Mouse (Mus musculus) heart, embryonic 10.5 days (tissue): ENCODE data around the gene Alpl. TPM values are rescaled to one million over a fixed set of nuclear protein-coding genes. Genes with fewer than 3 reads are reported as not detected.

Experiments used
- DNase-seq: peaks from one replicate; pipeline ENCODE4 v3.0.0-alpha.2; 2017; ENCODE audit warnings: low spot score
- H3K27ac ChIP-seq: fragments of 300-500 bp; sonication (generic); 2 replicates; pipeline ENCODE4 v1.5.1; 2016; ENCODE audit warnings: mild to moderate bottlenecking
- H3K27me3 ChIP-seq: fragments of 300-500 bp; sonication (generic); 2 replicates; pipeline ENCODE4 v1.6.1; 2016; ENCODE audit warnings: mild to moderate bottlenecking; ENCODE audit not compliant: poor library complexity, insufficient read depth, severe bottlenecking
- H3K36me3 ChIP-seq: fragments of 300-500 bp; sonication (generic); 2 replicates; pipeline ENCODE4 v1.6.1; 2016; ENCODE audit warnings: mild to moderate bottlenecking, moderate library complexity
- H3K4me1 ChIP-seq: fragments of 300-500 bp; sonication (generic); 2 replicates; pipeline ENCODE4 v1.6.1; 2016; ENCODE audit warnings: mild to moderate bottlenecking
- H3K4me3 ChIP-seq: fragments of 300-500 bp; sonication (generic); 2 replicates; pipeline ENCODE4 v1.5.1; 2016; ENCODE audit warnings: mild to moderate bottlenecking, moderate library complexity
- H3K9me3 ChIP-seq: fragments of 300-500 bp; sonication (generic); 2 replicates; pipeline ENCODE4 v1.6.1; 2016; ENCODE audit warnings: mild to moderate bottlenecking, moderate library complexity
- WGBS: fragments of 180-500 bp; shearing (Covaris S2); methylation state at CpG from one replicate; pipeline ENCODE4 v1.1.7; 2016; 5-methylcytosine and 5-hydroxymethylcytosine counted together
- polyA plus RNA-seq: library from polyadenylated mRNA; unstranded; fragments of >200 nt; fragmentation: Nextera tagmentation; extraction: Ambion mirVana; gene quantifications from 2 replicates; pipeline ENCODE4 v1.2.1, GENCODE M21; 2016

The Alpl gene
- polyA plus RNA-seq, 1 experiment from 2014 or later, result 4.5 TPM

- Histone ChIP-seq H3K27me3 (peaks cover 30% of the 10 kb centered on the region), H3K27ac (no peak overlapping the region), H3K36me3 (no peaks in the 10 kb centered on the region), H3K4me3 (no peak overlapping the region), H3K9me3 (no peaks in the 10 kb centered on the region), H3K4me1 (peaks cover 11% of the 10 kb centered on the region)
- 23% methylated on average over 7 of the region's 7 CpGs for whole genome bisulfite sequencing
- no peak for DNase-seq
Measured at GRCm38 (mm10) chr4:137791440-137791839, 4.7 kb downstream of the Alpl start.

- WGBS, result 69% methylated on average over 5 of the region's 5 CpGs
- Histone ChIP-seq H3K27me3 (peaks cover 25% of the 10 kb centered on the region), H3K9me3 (no peaks in the 10 kb centered on the region), H3K36me3 (no peaks in the 10 kb centered on the region), H3K27ac (no peak overlapping the region), H3K4me3 (no peak overlapping the region), H3K4me1 (peaks cover 6% of the 10 kb centered on the region)
- DNase-seq, result no peak
Measured at GRCm38 (mm10) chr4:137790981-137791380, 5.2 kb downstream of the Alpl start.

- DNase-seq, result no peak
- H3K4me1 ChIP-seq, result peaks cover 5% of the 10 kb centered on the region
- no peaks in the 10 kb centered on the region for H3K36me3 ChIP-seq
- H3K27me3 ChIP-seq, result peaks cover 6% of the 10 kb centered on the region; the same call in 1 of the 2 replicates
- H3K4me3 ChIP-seq, result no peak overlapping the region
- no peaks in the 10 kb centered on the region for H3K9me3 ChIP-seq
- 75% methylated on average over 7 of the region's 7 CpGs for WGBS
- H3K27ac ChIP-seq, result no peak overlapping the region
Measured at GRCm38 (mm10) chr4:137788511-137789049, 7.6 kb downstream of the Alpl start.

GRCm38 (mm10) chr4:137787589-137788289 lies 8.4 kb downstream of the Alpl start:
- Histone ChIP-seq H3K36me3 (no peaks in the 10 kb centered on the region), H3K27ac (no peak overlapping the region), H3K9me3 (no peaks in the 10 kb centered on the region), H3K4me1 (peaks cover 8% of the 10 kb centered on the region), H3K27me3 (peaks cover 5% of the 10 kb centered on the region; the same call in 1 of the 2 replicates), H3K4me3 (no peak overlapping the region)
- 86% methylated on average over 7 of the region's 7 CpGs for WGBS
- no peak for DNase-seq

GRCm38 (mm10) chr4:137786488-137786887 lies 9.7 kb downstream of the Alpl start:
- no peak overlapping the region for H3K4me3 ChIP-seq
- H3K4me1 ChIP-seq, result peaks cover 8% of the 10 kb centered on the region
- 84% methylated on average over 6 of the region's 6 CpGs for WGBS

GRCm38 (mm10) chr4:137785270-137785669 lies 10.9 kb downstream of the Alpl start:
- Histone ChIP-seq H3K9me3 (no peaks in the 10 kb centered on the region), H3K36me3 (no peaks in the 10 kb centered on the region), H3K27ac (no peak overlapping the region), H3K4me3 (no peak overlapping the region), H3K4me1 (peaks cover 8% of the 10 kb centered on the region), H3K27me3 (peaks cover 5% of the 10 kb centered on the region; the same call in 1 of the 2 replicates)
- WGBS, result 83% methylated on average over 6 of the region's 6 CpGs
- DNase-seq, result no peak

More at GRCm38 (mm10) chr4:137786488-137786887, 9.7 kb downstream of the Alpl start:
- DNase-seq, result no peak
- Histone ChIP-seq H3K27me3 (peaks cover 5% of the 10 kb centered on the region; the same call in 1 of the 2 replicates), H3K9me3 (no peaks in the 10 kb centered on the region), H3K27ac (no peak overlapping the region), H3K36me3 (no peaks in the 10 kb centered on the region)

- Histone ChIP-seq H3K4me1 (peaks cover 8% of the 10 kb centered on the region), H3K4me3 (no peak overlapping the region), H3K27ac (no peak overlapping the region), H3K36me3 (no peaks in the 10 kb centered on the region), H3K27me3 (peaks cover 5% of the 10 kb centered on the region; the same call in 1 of the 2 replicates), H3K9me3 (no peaks in the 10 kb centered on the region)
- 81% methylated on average over 6 of the region's 6 CpGs for WGBS
- no peak for DNase-seq
Measured at GRCm38 (mm10) chr4:137784741-137785140, 11.4 kb downstream of the Alpl start.

- WGBS, result 35% methylated on average over 9 of the region's 9 CpGs
- H3K27ac ChIP-seq, result no peak overlapping the region; the same call in 1 of the 2 replicates
- no peaks in the 10 kb centered on the region for H3K36me3 ChIP-seq
- H3K4me1 ChIP-seq, result peaks cover 8% of the 10 kb centered on the region
- DNase-seq, result no peak
- H3K4me3 ChIP-seq, result no peak overlapping the region
- no peaks in the 10 kb centered on the region for H3K9me3 ChIP-seq
- H3K27me3 ChIP-seq, result peaks cover 5% of the 10 kb centered on the region; the same call in 1 of the 2 replicates
Measured at GRCm38 (mm10) chr4:137783541-137784191, 12.5 kb downstream of the Alpl start.

- H3K4me1 ChIP-seq, result peaks cover 8% of the 10 kb centered on the region
- no peaks in the 10 kb centered on the region for H3K36me3 ChIP-seq
- H3K27me3 ChIP-seq, result peaks cover 5% of the 10 kb centered on the region; the same call in 1 of the 2 replicates
- H3K27ac ChIP-seq, result no peak overlapping the region
- no peak for DNase-seq
- H3K4me3 ChIP-seq, result no peak overlapping the region
- 72% methylated on average over 5 of the region's 5 CpGs for WGBS
- no peaks in the 10 kb centered on the region for H3K9me3 ChIP-seq
Measured at GRCm38 (mm10) chr4:137781949-137782348, 14.2 kb downstream of the Alpl start.

GRCm38 (mm10) chr4:137780986-137781385 lies 15.2 kb downstream of the Alpl start:
- H3K4me1 ChIP-seq, result peaks cover 8% of the 10 kb centered on the region
- WGBS, result 70% methylated on average over 3 of the region's 3 CpGs
- no peak for DNase-seq

GRCm38 (mm10) chr4:137778397-137779184 lies 17.6 kb downstream of the Alpl start:
- Histone ChIP-seq H3K36me3 (no peaks in the 10 kb centered on the region), H3K27me3 (0 out of 2 replicates have a peak, but pooled peaks cover 4% of the 10 kb centered on the region), H3K4me3 (no peak overlapping the region), H3K27ac (no peak overlapping the region), H3K4me1 (peaks cover 4% of the 10 kb centered on the region), H3K9me3 (no peaks in the 10 kb centered on the region)
- 81% methylated on average over 17 of the region's 17 CpGs for WGBS
- DNase-seq, result no peak

More at GRCm38 (mm10) chr4:137780986-137781385, 15.2 kb downstream of the Alpl start:
- no peaks in the 10 kb centered on the region for H3K36me3 ChIP-seq
- H3K27ac ChIP-seq, result no peak overlapping the region
- no peaks in the 10 kb centered on the region for H3K9me3 ChIP-seq
- peaks cover 5% of the 10 kb centered on the region; the same call in 1 of the 2 replicates for H3K27me3 ChIP-seq
- no peak overlapping the region for H3K4me3 ChIP-seq

GRCm38 (mm10) chr4:137777866-137778265 lies 18.3 kb downstream of the Alpl start:
- H3K27me3 ChIP-seq, result 0 out of 2 replicates have a peak, but pooled peaks cover 6% of the 10 kb centered on the region
- no peak overlapping the region for H3K27ac ChIP-seq
- DNase-seq, result no peak
- H3K4me1 ChIP-seq, result 0 out of 2 replicates have a peak, but pooled peaks cover 3% of the 10 kb centered on the region
- H3K36me3 ChIP-seq, result no peaks in the 10 kb centered on the region
- WGBS, result 91% methylated on average over 4 of the region's 4 CpGs
- no peaks in the 10 kb centered on the region for H3K9me3 ChIP-seq
- H3K4me3 ChIP-seq, result no peak overlapping the region
